Mouse (Mus musculus): ENCODE data around the gene Nxph3. TPM values are rescaled to one million over a fixed set of nuclear protein-coding genes. Genes with fewer than 3 reads are reported as not detected.

Nxph3 gene
- polyA plus RNA-seq (2012; rRNA removed), result 0.06 and 0.10 TPM in 2 replicates

DNA sequence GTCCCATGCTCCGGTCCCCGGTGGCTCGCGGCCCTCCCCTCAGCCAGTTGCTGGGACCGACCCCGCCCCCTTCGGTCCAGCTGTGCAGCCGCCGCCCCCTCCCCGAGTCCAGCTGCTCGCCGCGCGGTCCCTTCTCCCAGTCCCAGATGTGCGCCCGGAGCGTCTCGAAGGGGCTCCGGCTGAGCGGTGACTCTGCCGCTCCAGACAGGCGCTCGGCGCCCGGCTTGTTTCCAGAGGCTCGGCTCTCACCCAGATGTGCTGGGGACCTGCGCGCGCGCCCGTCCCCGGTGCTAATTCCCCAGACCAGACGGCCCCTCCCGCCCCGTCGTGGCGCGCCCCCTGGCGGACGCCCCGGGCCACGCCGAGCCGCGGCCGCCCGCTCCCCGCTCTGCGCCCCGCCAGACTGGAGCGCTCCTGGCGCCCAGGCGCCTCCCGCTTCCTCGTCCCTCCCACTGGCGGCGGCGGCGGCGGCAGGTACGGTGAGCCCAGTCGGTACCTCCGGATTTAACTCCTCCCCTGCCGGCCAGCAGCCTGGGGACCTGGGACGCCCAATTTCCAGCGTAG, at the start of gene Nxph3:
TSS of gene Nxph3 (minus strand) at position 273 of the 564 bp plus-strand sequence.

Other genes with a start within 250 kb of the Nxph3 start
- gene Kat7, start 204.3 kb downstream of the Nxph3 start, polyA plus RNA-seq (2012; rRNA removed), result 15.8 and 17.7 TPM in 2 replicates
- gene Fam117a, start 177.6 kb downstream of the Nxph3 start, polyA plus RNA-seq (2012; rRNA removed), result 72.9 and 73.0 TPM in 2 replicates
- gene Slc35b1, start 129.9 kb downstream of the Nxph3 start, polyA plus RNA-seq (2012; rRNA removed), result 24.2 and 24.4 TPM in 2 replicates
- 22.3 and 26.1 TPM in 2 replicates for gene Spop, start 100.5 kb downstream of the Nxph3 start, polyA plus RNA-seq (2012; rRNA removed)
- gene Ngfr, start 73.2 kb upstream of the Nxph3 start, polyA plus RNA-seq (2012; rRNA removed), result 1.8 and 1.9 TPM in 2 replicates
- gene Phb, start 152.4 kb upstream of the Nxph3 start, polyA plus RNA-seq (2012; rRNA removed), result 183 and 207 TPM in 2 replicates
- gene Zfp652, start 198.1 kb upstream of the Nxph3 start, polyA plus RNA-seq (2012; rRNA removed), result 4.5 and 6.2 TPM in 2 replicates
- 0.05 and 0.07 TPM in 2 replicates for gene B130006D01Rik, start 209.0 kb upstream of the Nxph3 start, polyA plus RNA-seq (2012; rRNA removed)

All from liver, embryonic 18 days (tissue).